Mouse (Mus musculus) MEL (cell line): ENCODE measurements around the gene Gm42791. TPM values are rescaled to one million over a fixed set of nuclear protein-coding genes. Genes with fewer than 3 reads are reported as not detected.

Source experiments
- DNase-seq: peaks from one replicate; pipeline ENCODE4 v3.0.0; 2011; ENCODE audit warnings: low read depth, low spot score
- H3K27ac ChIP-seq: 2 replicates; pipeline ENCODE4 v1.5.1; 2012; ENCODE audit warnings: low read depth, mild to moderate bottlenecking, control low read depth, low read length, moderate library complexity; ENCODE audit not compliant: control insufficient read depth
- H3K27me3 ChIP-seq, 2 experiments: fragments of 150-350 bp in 1 of 2; sonication (generic) in 1 of 2; 2 replicates each; pipeline ENCODE4 v1.6.1; 2012; ENCODE audit warnings: low read length in 2 of 2, mild to moderate bottlenecking in 2 of 2, improper control_type of control experiment in 1 of 2, moderate library complexity in 1 of 2; ENCODE audit not compliant: insufficient read depth in 2 of 2, control insufficient read depth in 1 of 2
- H3K36me3 ChIP-seq, 2 experiments: 2 replicates each; pipeline ENCODE4 v1.6.1; 2012 to 2014; ENCODE audit warnings: low read length in 2 of 2, improper control_type of control experiment in 1 of 2, inconsistent platforms in 1 of 2, mild to moderate bottlenecking in 1 of 2; ENCODE audit not compliant: insufficient read depth in 2 of 2, control insufficient read depth in 1 of 2
- H3K4me1 ChIP-seq, 2 experiments: fragments of 150-350 bp in 1 of 2; sonication (generic) in 1 of 2; 2 replicates each; pipeline ENCODE4 v1.6.1; 2012; ENCODE audit warnings: low read length in 2 of 2, improper control_type of control experiment in 1 of 2, mild to moderate bottlenecking in 1 of 2; ENCODE audit not compliant: insufficient read depth in 2 of 2, control insufficient read depth in 1 of 2
- H3K4me3 ChIP-seq, 2 experiments: fragments of 150-350 bp in 1 of 2; sonication (generic) in 1 of 2; 2 replicates each; pipeline ENCODE4 v1.5.1; 2012; ENCODE audit warnings: low read depth in 2 of 2, low read length in 2 of 2, mild to moderate bottlenecking in 2 of 2, moderate library complexity in 2 of 2, control low read depth in 1 of 2, improper control_type of control experiment in 1 of 2; ENCODE audit not compliant: control insufficient read depth in 1 of 2, insufficient read depth in 1 of 2
- H3K79me2 ChIP-seq: 2 replicates; pipeline ENCODE4 v1.6.1; 2012; ENCODE audit warnings: mild to moderate bottlenecking, low read length, moderate library complexity; ENCODE audit not compliant: control insufficient read depth, poor library complexity, insufficient read depth
- H3K9ac ChIP-seq: 2 replicates; pipeline ENCODE4 v1.6.1; 2012; ENCODE audit warnings: low read depth, mild to moderate bottlenecking, control low read depth, low read length, moderate library complexity; ENCODE audit not compliant: control insufficient read depth, poor library complexity, severe bottlenecking
- H3K9me3 ChIP-seq: fragments of 150-350 bp; sonication (generic); replicated peaks from 2 replicates; pipeline ENCODE4 v1.6.1; 2012; ENCODE audit warnings: mild to moderate bottlenecking, low read length, improper control_type of control experiment, moderate library complexity; ENCODE audit not compliant: insufficient read depth
- BHLHE40 ChIP-seq: IDR thresholded peaks from 2 replicates; pipeline ENCODE4 v1.6.1; 2012; ENCODE audit warnings: low read depth, mild to moderate bottlenecking, inconsistent platforms, low read length, improper control_type of control experiment, borderline replicate concordance
- CHD1 ChIP-seq: IDR thresholded peaks from 2 replicates; pipeline ENCODE4 v1.6.1; 2012; ENCODE audit warnings: low read depth, mild to moderate bottlenecking, inconsistent platforms, low read length, improper control_type of control experiment
- CTCF ChIP-seq, 3 experiments: IDR thresholded peaks in 2 of 3; conservative IDR thresholded peaks in 1 of 3; 2 replicates each; pipeline ENCODE4 v1.5.1; 2011 to 2012; ENCODE audit warnings: low read length in 3 of 3, low read depth in 2 of 3, mild to moderate bottlenecking in 2 of 3, improper control_type of control experiment in 1 of 3, inconsistent platforms in 1 of 3, mixed read lengths in 1 of 3, moderate library complexity in 1 of 3; ENCODE audit not compliant: control insufficient read depth in 1 of 3, insufficient read depth in 1 of 3, poor library complexity in 1 of 3, severe bottlenecking in 1 of 3
- EP300 ChIP-seq, 2 experiments: IDR thresholded peaks; 2 replicates each; pipeline ENCODE4 v1.6.1; 2011; ENCODE audit warnings: improper control_type of control experiment in 2 of 2, low read length in 2 of 2, low read depth in 1 of 2, mild to moderate bottlenecking in 1 of 2
- ETS1 ChIP-seq: IDR thresholded peaks from 2 replicates; pipeline ENCODE4 v1.6.1; 2012; ENCODE audit warnings: low read depth, mild to moderate bottlenecking, inconsistent platforms, low read length, improper control_type of control experiment, moderate library complexity
- HCFC1 ChIP-seq: IDR thresholded peaks from 2 replicates; pipeline ENCODE4 v1.6.1; 2012; ENCODE audit warnings: low read depth, mild to moderate bottlenecking, inconsistent platforms, low read length, improper control_type of control experiment, moderate library complexity
- JUND ChIP-seq: IDR thresholded peaks from 2 replicates; pipeline ENCODE4 v1.6.1; 2011; ENCODE audit warnings: low read depth, mild to moderate bottlenecking, improper control_type of control experiment, low read length
- MAX ChIP-seq: IDR thresholded peaks from 2 replicates; pipeline ENCODE4 v1.6.1; 2011; ENCODE audit warnings: low read length, improper control_type of control experiment
- MAZ ChIP-seq: IDR thresholded peaks from 2 replicates; pipeline ENCODE4 v1.6.1; 2012; ENCODE audit warnings: low read depth, mild to moderate bottlenecking, inconsistent platforms, low read length, improper control_type of control experiment
- MXI1 ChIP-seq: IDR thresholded peaks from 2 replicates; pipeline ENCODE4 v1.6.1; 2011; ENCODE audit warnings: mild to moderate bottlenecking, low read depth, low read length, improper control_type of control experiment
- NRF1 ChIP-seq: IDR thresholded peaks from 2 replicates; pipeline ENCODE4 v1.6.1; 2014; ENCODE audit warnings: low read depth, mild to moderate bottlenecking, inconsistent platforms, low read length, improper control_type of control experiment, moderate library complexity; ENCODE audit not compliant: poor library complexity, insufficient read depth, severe bottlenecking
- POLR2AphosphoS2 ChIP-seq: IDR thresholded peaks from 2 replicates; pipeline ENCODE4 v1.6.1; 2011; ENCODE audit warnings: low read length, improper control_type of control experiment
- RAD21 ChIP-seq: IDR thresholded peaks from 2 replicates; pipeline ENCODE4 v1.6.1; 2011; ENCODE audit warnings: mild to moderate bottlenecking, low read depth, low read length, improper control_type of control experiment
- RCOR1 ChIP-seq: IDR thresholded peaks from 2 replicates; pipeline ENCODE4 v1.6.1; 2012; ENCODE audit warnings: low read depth, mild to moderate bottlenecking, inconsistent platforms, low read length, improper control_type of control experiment
- SIN3A ChIP-seq: IDR thresholded peaks from 2 replicates; pipeline ENCODE4 v1.6.1; 2012; ENCODE audit warnings: low read length, improper control_type of control experiment, inconsistent platforms
- SMC3 ChIP-seq: IDR thresholded peaks from 2 replicates; pipeline ENCODE4 v1.6.1; 2011; ENCODE audit warnings: low read depth, low read length, improper control_type of control experiment
- TCF12 ChIP-seq: IDR thresholded peaks from 2 replicates; pipeline ENCODE4 v1.6.1; 2014; ENCODE audit warnings: low read depth, mild to moderate bottlenecking, inconsistent platforms, low read length, improper control_type of control experiment, moderate library complexity
- USF1 ChIP-seq: IDR thresholded peaks from 2 replicates; pipeline ENCODE4 v1.6.1; 2014; ENCODE audit warnings: low read depth, mild to moderate bottlenecking, inconsistent platforms, low read length, improper control_type of control experiment, moderate library complexity
- USF2 ChIP-seq, 2 experiments: IDR thresholded peaks; 2 replicates each; pipeline ENCODE4 v1.6.1; 2011 to 2012; ENCODE audit warnings: improper control_type of control experiment in 2 of 2, low read length in 2 of 2, borderline replicate concordance in 1 of 2, inconsistent platforms in 1 of 2, low read depth in 1 of 2, mild to moderate bottlenecking in 1 of 2; ENCODE audit not compliant: insufficient read depth in 1 of 2
- ZC3H11A ChIP-seq: IDR thresholded peaks from 2 replicates; pipeline ENCODE4 v1.6.1; 2012; ENCODE audit warnings: low read depth, mild to moderate bottlenecking, inconsistent platforms, low read length, improper control_type of control experiment
- ZMIZ1 ChIP-seq: IDR thresholded peaks from 2 replicates; pipeline ENCODE4 v1.6.1; 2012; ENCODE audit warnings: low read depth, mild to moderate bottlenecking, inconsistent platforms, low read length, improper control_type of control experiment, moderate library complexity
- polyA plus RNA-seq, 2 experiments: library from polyadenylated mRNA; stranded (reverse) in 1 of 2; unstranded in 1 of 2; fragments of >175 nt in 1 of 2; fragments of >200 nt in 1 of 2; gene quantifications; 2 replicates each; pipeline versions ENCODE4 v1.2.1 to v1.2.4; 2012; ENCODE audit warnings: low replicate concordance in 2 of 2, low read depth in 1 of 2; ENCODE audit not compliant: insufficient read length in 2 of 2, insufficient read depth in 1 of 2, missing spikeins in 1 of 2
- total RNA-seq: library from RNA; depleted of rRNA; stranded (reverse); fragments of 300-350 nt; gene quantifications from 2 replicates; pipeline ENCODE4 v1.2.3, GENCODE M21; 2012

The Gm42791 gene
- total and polyA plus RNA-seq, 3 experiments, result 1.2 to 2.1 TPM; not detected in 1

GRCm38 (mm10) chr5:148995962-148996708, 1.2 kb upstream of the Gm42791 start:
- H3K4me3 ChIP-seq, result peak overlapping the region in 1 of 2 experiments; percentile 40; a peak in 2 of 4 replicates
- H3K4me1 ChIP-seq, result peaks cover 5 to 10% of the 10 kb centered on the region in 2 experiments; a peak in 3 of 4 replicates
- H3K27ac ChIP-seq, result no peak overlapping the region
- no peaks in the 10 kb centered on the region for H3K27me3 ChIP-seq
- DNase-seq, result peak; percentile 64
- no peak for TF ChIP-seq RCOR1
- no peak for TF ChIP-seq NRF1
- TF ChIP-seq RAD21, result peak; percentile 20
- TF ChIP-seq JUND, result no peak
- peak; percentile 74 for TF ChIP-seq MXI1
- no peak for TF ChIP-seq CHD1
- TF ChIP-seq TCF12, result 0 out of 2 replicates have a peak, but pooled peaks have one; percentile 18
- TF ChIP-seq ZC3H11A, result peak; percentile 22; the same call in 1 of the 2 replicates
- TF ChIP-seq SIN3A, result peak; percentile 60; the same call in 1 of the 2 replicates
- TF ChIP-seq USF2 (IDR thresholded peaks at IDR 0.05; ENCODE audit: borderline replicate concordance in 1 of 2, insufficient read depth in 1 of 2, low read depth in 1 of 2, low read length in 2 of 2), result 0 out of 4 replicates have a peak, but pooled peaks of 1 of the 2 experiments have one; percentile 20
- TF ChIP-seq EP300 (IDR thresholded peaks at IDR 0.05; ENCODE audit: low read depth in 1 of 2, low read length in 2 of 2), result peak in 1 of 2 experiments; percentile 19; a peak in 1 of 4 replicates
- TF ChIP-seq USF1, result peak; percentile 30; the same call in 1 of the 2 replicates
- peak; percentile 46; the same call in 1 of the 2 replicates for TF ChIP-seq BHLHE40
- peak in 1 of 3 experiments; percentile 37; a peak in 2 of 6 replicates for TF ChIP-seq CTCF (IDR thresholded peaks at IDR 0.05 in 2 of 3, conservative IDR thresholded peaks at IDR 0.05 in 1 of 3; ENCODE audit: control insufficient read depth in 1 of 3, insufficient read depth in 1 of 3, low read depth in 2 of 3, low read length in 3 of 3, poor library complexity in 1 of 3, severe bottlenecking in 1 of 3)
- no peak for TF ChIP-seq ZMIZ1
- no peak for TF ChIP-seq HCFC1
- TF ChIP-seq MAX, result 0 out of 2 replicates have a peak, but pooled peaks have one; percentile 48
- TF ChIP-seq POLR2AphosphoS2, result no peak
- peak; percentile 45 for TF ChIP-seq SMC3
- no peak for TF ChIP-seq ETS1
- peak; percentile 59; the same call in 1 of the 2 replicates for TF ChIP-seq MAZ
- TF ChIP-seq, all 39 proteins: peak for 13
- Histone ChIP-seq H3K9me3 (no peaks in the 10 kb centered on the region), H3K36me3 (peaks cover 0 to 12% of the 10 kb centered on the region in 2 experiments; a peak in 2 of 4 replicates), H3K9ac (peak overlapping the region; percentile 87), H3K79me2 (peaks cover 2% of the 10 kb centered on the region; the same call in 1 of the 2 replicates)
